Mouse (Mus musculus): ENCODE data around the gene Sh3bp2. TPM values are rescaled to one million over a fixed set of nuclear protein-coding genes. Genes with fewer than 3 reads are reported as not detected.

Gene Sh3bp2
- total RNA-seq, 4 experiments from 2014 or later: 3.8 to 13.5 (median 8.5) TPM

DNA sequence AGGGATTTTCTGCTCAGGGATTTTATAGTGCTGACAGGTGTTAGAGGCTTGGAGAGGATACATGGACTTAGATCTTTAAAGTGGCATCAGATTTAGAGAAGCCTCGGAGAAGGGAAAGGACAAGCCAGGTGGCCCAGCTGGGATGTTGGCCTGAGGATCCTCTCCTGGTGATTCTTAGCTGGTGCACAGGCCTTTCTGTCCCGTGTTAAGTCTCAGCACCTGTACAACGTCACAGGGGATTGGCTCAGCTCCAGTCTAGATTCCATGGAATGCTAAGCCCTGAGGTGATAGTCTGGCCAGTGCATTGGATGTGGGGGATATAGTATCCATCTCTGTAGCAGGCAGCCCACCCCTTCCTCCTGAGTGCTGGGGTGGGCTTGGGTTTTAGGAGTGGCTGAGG, 82.6 kb downstream of the Sh3bp2 start:
- no peak for DNase-seq (ENCODE audit: low spot score in 2 of 2)

DNA sequence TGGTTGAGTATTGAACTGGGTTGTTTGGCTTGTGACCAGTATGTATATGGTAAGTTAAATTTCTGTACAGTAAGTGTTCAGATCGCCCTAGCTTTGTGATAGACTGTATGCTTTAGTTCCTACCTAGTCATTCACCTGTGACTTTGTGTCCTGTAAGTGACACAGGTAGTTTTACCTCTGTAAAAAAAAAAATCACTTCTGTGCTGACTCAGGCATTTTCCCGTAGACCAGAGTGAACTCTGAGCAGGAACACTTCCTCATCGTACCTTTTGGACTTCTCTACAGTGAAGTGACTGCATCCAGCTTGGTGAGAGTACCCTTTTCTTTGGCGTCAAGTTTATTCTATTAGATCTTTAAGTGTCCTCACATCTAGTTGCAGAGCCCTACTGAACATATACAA, 84.3 kb downstream of the Sh3bp2 start:
- DNase-seq (ENCODE audit: low spot score in 2 of 2): no peak

Small RNA genes within 50 kb of the gene (microRNA-seq; reads per million reads assigned to microRNA genes)
- gene Mir7036b: 0 to 1.3 reads per million in 2 experiments

Other genes starting within 250 kb of the Sh3bp2 start
- 10 to 100 TPM; 32.5 to 37.0 (median 33.5) TPM for gene Zfyve28, start 237.4 kb upstream of the Sh3bp2 start, total RNA-seq (2022)
- gene Cfap99, start 237.2 kb upstream of the Sh3bp2 start, total RNA-seq (2022): under 1 TPM; 0.52 to 0.85 (median 0.74) TPM
- 10 to 100 TPM; 82.2 to 87.7 (median 84.1) TPM for gene Rnf4, start 189.5 kb upstream of the Sh3bp2 start, total RNA-seq (2022)
- gene Fam193a, start 155.9 kb upstream of the Sh3bp2 start, total RNA-seq (2022): 10 to 100 TPM; 41.6 to 48.2 (median 45.0) TPM
- gene Tnip2, start 11.8 kb upstream of the Sh3bp2 start, total RNA-seq (2022): 10 to 100 TPM; 27.2 to 36.7 (median 33.1) TPM
- 100 to 1,000 TPM; 394 to 417 (median 404) TPM for gene Add1, start 47.8 kb downstream of the Sh3bp2 start, total RNA-seq (2022)
- gene Mfsd10, start 111.4 kb downstream of the Sh3bp2 start, total RNA-seq (2022): 10 to 100 TPM; 39.6 to 50.6 (median 46.0) TPM
- gene Nop14, start 134.3 kb downstream of the Sh3bp2 start, total RNA-seq (2022): 10 to 100 TPM; 11.5 to 18.2 (median 16.6) TPM
- gene Grk4, start 134.5 kb downstream of the Sh3bp2 start, total RNA-seq (2022): 1 to 10 TPM; 4.1 to 8.5 (median 5.7) TPM
- 10 to 100 TPM; 71.0 to 94.2 (median 80.1) TPM for gene Htt, start 235.9 kb downstream of the Sh3bp2 start, total RNA-seq (2022)